Mouse (Mus musculus): ENCODE results near the gene Glipr2. TPM values are rescaled to one million over a fixed set of nuclear protein-coding genes. Genes with fewer than 3 reads are reported as not detected.

Gene Glipr2
- polyA plus RNA-seq, 1 experiment from 2014 or later = 55.4 TPM

DNA sequence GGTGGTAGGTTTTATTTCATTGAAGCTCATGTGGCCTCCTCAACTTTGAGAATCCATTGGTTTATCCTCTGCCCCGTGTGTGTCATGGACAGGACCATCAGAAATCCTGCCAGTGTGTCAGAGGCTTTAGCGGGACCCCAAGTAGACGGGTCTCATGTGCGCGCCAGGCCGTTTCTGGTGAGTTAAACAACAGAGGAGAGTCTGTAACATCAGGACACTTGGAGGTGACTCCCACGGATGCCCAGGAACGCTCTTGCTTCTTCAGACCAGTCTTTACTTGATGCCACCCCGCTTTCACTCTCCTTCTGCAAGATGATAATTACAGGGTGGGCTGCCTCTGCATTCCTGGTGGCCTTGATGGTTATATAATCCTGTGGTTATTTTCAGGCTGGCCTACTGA is 66.5 kb downstream of the Glipr2 start:
- H3K4me3 ChIP-seq (ENCODE audit: control insufficient read depth in 1 of 2, insufficient read depth in 1 of 2, low read depth in 1 of 2, low read length in 2 of 2) = no peak overlapping the region
- no peaks in the 10 kb centered on the region for H3K9me3 ChIP-seq (ENCODE audit: control insufficient read depth, low read length)
- no peaks in the 10 kb centered on the region for H3K27me3 ChIP-seq (ENCODE audit: control insufficient read depth, insufficient read depth, low read length)
- no peak overlapping the region for H3K4me2 ChIP-seq (ENCODE audit: low read length)
- WGBS = 94% methylated on average over 9 of the region's 9 CpGs
- no peak overlapping the region for H3K27ac ChIP-seq (replicated peaks in 1 of 2; ENCODE audit: control insufficient read depth in 1 of 2, insufficient read depth in 1 of 2, low read depth in 2 of 2, low read length in 2 of 2)
- peaks cover 94% of the 10 kb centered on the region for H3K36me3 ChIP-seq (ENCODE audit: control insufficient read depth, insufficient read depth, low read length)
- ATAC-seq (ENCODE audit: insufficient number of reproducible peaks, insufficient read depth, low FRiP score, low read depth) = no peak
- no peak overlapping the region for H3K9ac ChIP-seq (ENCODE audit: low read length)
- peaks cover 4 to 17% of the 10 kb centered on the region in 2 experiments for H3K4me1 ChIP-seq (ENCODE audit: control insufficient read depth in 2 of 2, insufficient read depth in 2 of 2, low read length in 2 of 2)

DNA sequence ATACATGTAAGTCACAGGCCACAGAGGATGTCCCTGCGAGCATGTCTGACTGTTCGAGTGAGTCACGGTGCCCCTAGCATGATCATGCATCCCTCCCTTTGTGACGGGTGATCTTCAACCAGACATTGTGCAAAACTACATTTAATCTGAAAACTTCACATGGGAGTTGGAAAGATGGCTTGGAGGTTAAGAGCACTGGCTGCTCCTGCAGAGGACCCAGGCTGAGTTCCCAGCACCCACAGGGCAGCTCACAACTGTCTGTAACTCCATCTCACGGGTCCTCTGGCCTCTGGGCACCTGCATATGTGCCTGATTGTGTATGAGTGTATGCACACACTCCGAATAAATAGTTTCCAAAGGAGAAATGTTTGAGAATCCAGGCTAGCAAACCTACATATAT is 67.0 kb downstream of the Glipr2 start:
- Histone ChIP-seq H3K36me3 (ENCODE audit: control insufficient read depth, insufficient read depth, low read length) (peaks cover 92% of the 10 kb centered on the region), H3K4me1 (ENCODE audit: control insufficient read depth in 2 of 2, insufficient read depth in 2 of 2, low read length in 2 of 2) (peaks cover 4 to 22% of the 10 kb centered on the region in 2 experiments), H3K27ac (replicated peaks in 1 of 2; ENCODE audit: control insufficient read depth in 1 of 2, insufficient read depth in 1 of 2, low read depth in 2 of 2, low read length in 2 of 2) (no peak overlapping the region), H3K4me3 (ENCODE audit: control insufficient read depth in 1 of 2, insufficient read depth in 1 of 2, low read depth in 1 of 2, low read length in 2 of 2) (no peak overlapping the region), H3K9ac (ENCODE audit: low read length) (no peak overlapping the region), H3K9me3 (ENCODE audit: control insufficient read depth, low read length) (no peaks in the 10 kb centered on the region), H3K27me3 (ENCODE audit: control insufficient read depth, insufficient read depth, low read length) (no peaks in the 10 kb centered on the region), H3K4me2 (ENCODE audit: low read length) (no peak overlapping the region)
- WGBS = 91% methylated on average over 6 of the region's 6 CpGs
- no peak for ATAC-seq (ENCODE audit: insufficient number of reproducible peaks, insufficient read depth, low FRiP score, low read depth)

GRCm38 (mm10) chr4:44025570-44025969 is 68.4 kb downstream of the Glipr2 start:
- no peak overlapping the region for H3K4me2 ChIP-seq (ENCODE audit: low read length)
- H3K4me1 ChIP-seq (ENCODE audit: control insufficient read depth in 2 of 2, insufficient read depth in 2 of 2, low read length in 2 of 2) = peaks cover 16 to 35% of the 10 kb centered on the region in 2 experiments
- no peaks in the 10 kb centered on the region for H3K9me3 ChIP-seq (ENCODE audit: control insufficient read depth, low read length)
- ATAC-seq (ENCODE audit: insufficient number of reproducible peaks, insufficient read depth, low FRiP score, low read depth) = no peak
- WGBS = 93% methylated on average over 6 of the region's 6 CpGs
- no peak overlapping the region for H3K4me3 ChIP-seq (ENCODE audit: control insufficient read depth in 1 of 2, insufficient read depth in 1 of 2, low read depth in 1 of 2, low read length in 2 of 2)
- no peak overlapping the region for H3K9ac ChIP-seq (ENCODE audit: low read length)
- no peaks in the 10 kb centered on the region for H3K27me3 ChIP-seq (ENCODE audit: control insufficient read depth, insufficient read depth, low read length)
- no peak overlapping the region for H3K27ac ChIP-seq (replicated peaks in 1 of 2; ENCODE audit: control insufficient read depth in 1 of 2, insufficient read depth in 1 of 2, low read depth in 2 of 2, low read length in 2 of 2)
- H3K36me3 ChIP-seq (ENCODE audit: control insufficient read depth, insufficient read depth, low read length) = peaks cover 87% of the 10 kb centered on the region

Other genes starting within 250 kb of the Glipr2 start
- gene Olfr71, start 247.1 kb upstream of the Glipr2 start, polyA plus RNA-seq (2014; fragmentation: Nextera tagmentation; extraction: Ambion mirVana) = not detected in 2 replicates
- gene Hrct1, start 230.2 kb upstream of the Glipr2 start, polyA plus RNA-seq (2014; fragmentation: Nextera tagmentation; extraction: Ambion mirVana) = 0.81 and 1.5 TPM in 2 replicates
- gene Spaar, start 227.4 kb upstream of the Glipr2 start, polyA plus RNA-seq (2014; fragmentation: Nextera tagmentation; extraction: Ambion mirVana) = 0.23 and 0.42 TPM in 2 replicates
- not detected in 2 replicates for gene Olfr159, start 186.4 kb upstream of the Glipr2 start, polyA plus RNA-seq (2014; fragmentation: Nextera tagmentation; extraction: Ambion mirVana)
- not detected in 2 replicates for gene Olfr156, start 133.5 kb upstream of the Glipr2 start, polyA plus RNA-seq (2014; fragmentation: Nextera tagmentation; extraction: Ambion mirVana)
- gene Olfr157, start 117.2 kb upstream of the Glipr2 start, polyA plus RNA-seq (2014; fragmentation: Nextera tagmentation; extraction: Ambion mirVana) = not detected in 2 replicates
- gene Olfr155, start 105.8 kb upstream of the Glipr2 start, polyA plus RNA-seq (2014; fragmentation: Nextera tagmentation; extraction: Ambion mirVana) = not detected in 2 replicates
- 10.1 and 11.6 TPM in 2 replicates for gene Reck, start 81.9 kb upstream of the Glipr2 start, polyA plus RNA-seq (2014; fragmentation: Nextera tagmentation; extraction: Ambion mirVana)
- not detected in 2 replicates for gene Ccin, start 26.1 kb downstream of the Glipr2 start, polyA plus RNA-seq (2014; fragmentation: Nextera tagmentation; extraction: Ambion mirVana)
- gene Clta, start 47.1 kb downstream of the Glipr2 start, polyA plus RNA-seq (2014; fragmentation: Nextera tagmentation; extraction: Ambion mirVana) = 144 and 154 TPM in 2 replicates
- 31.3 and 31.5 TPM in 2 replicates for gene Gne, start 126.8 kb downstream of the Glipr2 start, polyA plus RNA-seq (2014; fragmentation: Nextera tagmentation; extraction: Ambion mirVana)

Data from heart, embryonic 14.5 days (tissue).